Mouse (Mus musculus): ENCODE measurements around the gene Shank2. TPM values are rescaled to one million over a fixed set of nuclear protein-coding genes. Genes with fewer than 3 reads are reported as not detected.

Gene Shank2
- total RNA-seq, 1 experiment, result 0.94 TPM

GRCm38 (mm10) chr7:143999073-143999472 is 2.7 kb upstream of the Shank2 start:
- Histone ChIP-seq H3K4me1 (ENCODE audit: control insufficient read depth in 2 of 2, insufficient read depth in 2 of 2, low read length in 2 of 2, poor library complexity in 1 of 2) (no peaks in the 10 kb centered on the region), H3K4me3 (ENCODE audit: insufficient read depth in 1 of 2, low read depth in 1 of 2, low read length in 2 of 2, poor library complexity in 1 of 2, severe bottlenecking in 1 of 2) (no peak overlapping the region), H3K27ac (ENCODE audit: insufficient read depth, low read depth, low read length, poor library complexity, severe bottlenecking) (no peak overlapping the region), H3K9ac (ENCODE audit: insufficient read depth, low read depth, low read length, poor library complexity, severe bottlenecking) (no peak overlapping the region), H3K36me3 (ENCODE audit: control insufficient read depth, insufficient read depth, low read length, poor library complexity, severe bottlenecking) (no peaks in the 10 kb centered on the region), H3K9me3 (ENCODE audit: control insufficient read depth, insufficient read depth, low read depth, low read length) (no peaks in the 10 kb centered on the region)
- DNase-seq (ENCODE audit: low read depth, low spot score), result no peak
- TF ChIP-seq HCFC1 (IDR thresholded peaks at IDR 0.05; ENCODE audit: borderline replicate concordance, insufficient read depth, low read length) (no peak), ZNF384 (IDR thresholded peaks at IDR 0.05; ENCODE audit: low read depth, low read length) (no peak), CHD2 (IDR thresholded peaks at IDR 0.05; ENCODE audit: low read depth, low read length) (no peak), ZC3H11A (IDR thresholded peaks at IDR 0.05; ENCODE audit: borderline replicate concordance, low read depth, low read length) (no peak), MAFK (IDR thresholded peaks at IDR 0.05; ENCODE audit: insufficient read depth, low read depth, low read length) (no peak)
- in situ Hi-C loops (cut with MboI; ENCODE audit: low sequenced_read_pairs in 2 of 2, unreplicated experiment in 2 of 2), result no loop called here

- H3K9ac ChIP-seq (ENCODE audit: insufficient read depth, low read depth, low read length, poor library complexity, severe bottlenecking), result no peak overlapping the region
- H3K36me3 ChIP-seq (ENCODE audit: control insufficient read depth, insufficient read depth, low read length, poor library complexity, severe bottlenecking), result no peaks in the 10 kb centered on the region
- TF ChIP-seq ZC3H11A (IDR thresholded peaks at IDR 0.05; ENCODE audit: borderline replicate concordance, low read depth, low read length) (no peak), HCFC1 (IDR thresholded peaks at IDR 0.05; ENCODE audit: borderline replicate concordance, insufficient read depth, low read length) (no peak), MAFK (IDR thresholded peaks at IDR 0.05; ENCODE audit: insufficient read depth, low read depth, low read length) (no peak), CHD2 (IDR thresholded peaks at IDR 0.05; ENCODE audit: low read depth, low read length) (no peak), ZNF384 (IDR thresholded peaks at IDR 0.05; ENCODE audit: low read depth, low read length) (no peak)
- no peaks in the 10 kb centered on the region for H3K9me3 ChIP-seq (ENCODE audit: control insufficient read depth, insufficient read depth, low read depth, low read length)
- H3K4me1 ChIP-seq (ENCODE audit: control insufficient read depth in 2 of 2, insufficient read depth in 2 of 2, low read length in 2 of 2, poor library complexity in 1 of 2), result no peaks in the 10 kb centered on the region
- no peak for DNase-seq (ENCODE audit: low read depth, low spot score)
- no peak overlapping the region for H3K4me3 ChIP-seq (ENCODE audit: insufficient read depth in 1 of 2, low read depth in 1 of 2, low read length in 2 of 2, poor library complexity in 1 of 2, severe bottlenecking in 1 of 2)
- H3K27ac ChIP-seq (ENCODE audit: insufficient read depth, low read depth, low read length, poor library complexity, severe bottlenecking), result no peak overlapping the region
- in situ Hi-C loops (cut with MboI; ENCODE audit: low sequenced_read_pairs in 2 of 2, unreplicated experiment in 2 of 2), result no loop called here
Observed at GRCm38 (mm10) chr7:144003471-144003870, 1.7 kb downstream of the Shank2 start.

- no peak overlapping the region for H3K27ac ChIP-seq (ENCODE audit: insufficient read depth, low read depth, low read length, poor library complexity, severe bottlenecking)
- H3K36me3 ChIP-seq (ENCODE audit: control insufficient read depth, insufficient read depth, low read length, poor library complexity, severe bottlenecking), result no peaks in the 10 kb centered on the region
- no peak overlapping the region for H3K9ac ChIP-seq (ENCODE audit: insufficient read depth, low read depth, low read length, poor library complexity, severe bottlenecking)
- in situ Hi-C loops (cut with MboI; ENCODE audit: low sequenced_read_pairs in 2 of 2, unreplicated experiment in 2 of 2), result no loop called here
- H3K4me3 ChIP-seq (ENCODE audit: insufficient read depth in 1 of 2, low read depth in 1 of 2, low read length in 2 of 2, poor library complexity in 1 of 2, severe bottlenecking in 1 of 2), result no peak overlapping the region
- H3K4me1 ChIP-seq (ENCODE audit: control insufficient read depth in 2 of 2, insufficient read depth in 2 of 2, low read length in 2 of 2, poor library complexity in 1 of 2), result no peaks in the 10 kb centered on the region
- TF ChIP-seq CHD2 (IDR thresholded peaks at IDR 0.05; ENCODE audit: low read depth, low read length) (no peak), ZC3H11A (IDR thresholded peaks at IDR 0.05; ENCODE audit: borderline replicate concordance, low read depth, low read length) (no peak), MAFK (IDR thresholded peaks at IDR 0.05; ENCODE audit: insufficient read depth, low read depth, low read length) (no peak), HCFC1 (IDR thresholded peaks at IDR 0.05; ENCODE audit: borderline replicate concordance, insufficient read depth, low read length) (no peak), ZNF384 (IDR thresholded peaks at IDR 0.05; ENCODE audit: low read depth, low read length) (no peak)
- no peak for DNase-seq (ENCODE audit: low read depth, low spot score)
- no peaks in the 10 kb centered on the region for H3K9me3 ChIP-seq (ENCODE audit: control insufficient read depth, insufficient read depth, low read depth, low read length)
Observed at GRCm38 (mm10) chr7:144008079-144008478, 6.4 kb downstream of the Shank2 start.

GRCm38 (mm10) chr7:144008985-144009384 is 7.3 kb downstream of the Shank2 start:
- in situ Hi-C loops (cut with MboI; ENCODE audit: low sequenced_read_pairs in 2 of 2, unreplicated experiment in 2 of 2), result no loop called here
- DNase-seq (ENCODE audit: low read depth, low spot score), result no peak
- Histone ChIP-seq H3K4me3 (ENCODE audit: insufficient read depth in 1 of 2, low read depth in 1 of 2, low read length in 2 of 2, poor library complexity in 1 of 2, severe bottlenecking in 1 of 2) (no peak overlapping the region), H3K9ac (ENCODE audit: insufficient read depth, low read depth, low read length, poor library complexity, severe bottlenecking) (no peak overlapping the region), H3K27ac (ENCODE audit: insufficient read depth, low read depth, low read length, poor library complexity, severe bottlenecking) (no peak overlapping the region), H3K9me3 (ENCODE audit: control insufficient read depth, insufficient read depth, low read depth, low read length) (no peaks in the 10 kb centered on the region), H3K4me1 (ENCODE audit: control insufficient read depth in 2 of 2, insufficient read depth in 2 of 2, low read length in 2 of 2, poor library complexity in 1 of 2) (no peaks in the 10 kb centered on the region), H3K36me3 (ENCODE audit: control insufficient read depth, insufficient read depth, low read length, poor library complexity, severe bottlenecking) (no peaks in the 10 kb centered on the region)
- TF ChIP-seq ZNF384 (IDR thresholded peaks at IDR 0.05; ENCODE audit: low read depth, low read length), result no peak
- no peak for TF ChIP-seq CHD2 (IDR thresholded peaks at IDR 0.05; ENCODE audit: low read depth, low read length)
- no peak for TF ChIP-seq ZC3H11A (IDR thresholded peaks at IDR 0.05; ENCODE audit: borderline replicate concordance, low read depth, low read length)
- TF ChIP-seq HCFC1 (IDR thresholded peaks at IDR 0.05; ENCODE audit: borderline replicate concordance, insufficient read depth, low read length), result no peak
- TF ChIP-seq MAFK (IDR thresholded peaks at IDR 0.05; ENCODE audit: insufficient read depth, low read depth, low read length), result no peak

- H3K9ac ChIP-seq (ENCODE audit: insufficient read depth, low read depth, low read length, poor library complexity, severe bottlenecking), result no peak overlapping the region
- in situ Hi-C loops (cut with MboI; ENCODE audit: low sequenced_read_pairs in 2 of 2, unreplicated experiment in 2 of 2), result no loop called here
- no peak overlapping the region for H3K27ac ChIP-seq (ENCODE audit: insufficient read depth, low read depth, low read length, poor library complexity, severe bottlenecking)
- H3K36me3 ChIP-seq (ENCODE audit: control insufficient read depth, insufficient read depth, low read length, poor library complexity, severe bottlenecking), result no peaks in the 10 kb centered on the region
- TF ChIP-seq ZNF384 (IDR thresholded peaks at IDR 0.05; ENCODE audit: low read depth, low read length) (no peak), HCFC1 (IDR thresholded peaks at IDR 0.05; ENCODE audit: borderline replicate concordance, insufficient read depth, low read length) (no peak), CHD2 (IDR thresholded peaks at IDR 0.05; ENCODE audit: low read depth, low read length) (no peak), ZC3H11A (IDR thresholded peaks at IDR 0.05; ENCODE audit: borderline replicate concordance, low read depth, low read length) (no peak), MAFK (IDR thresholded peaks at IDR 0.05; ENCODE audit: insufficient read depth, low read depth, low read length) (no peak)
- no peak overlapping the region for H3K4me3 ChIP-seq (ENCODE audit: insufficient read depth in 1 of 2, low read depth in 1 of 2, low read length in 2 of 2, poor library complexity in 1 of 2, severe bottlenecking in 1 of 2)
- H3K9me3 ChIP-seq (ENCODE audit: control insufficient read depth, insufficient read depth, low read depth, low read length), result no peaks in the 10 kb centered on the region
- no peaks in the 10 kb centered on the region for H3K4me1 ChIP-seq (ENCODE audit: control insufficient read depth in 2 of 2, insufficient read depth in 2 of 2, low read length in 2 of 2, poor library complexity in 1 of 2)
- no peak for DNase-seq (ENCODE audit: low read depth, low spot score)
Observed at GRCm38 (mm10) chr7:144014485-144014884, 12.8 kb downstream of the Shank2 start.
